Mouse (Mus musculus): ENCODE measurements at regions not wholly inside any gene's neighbourhood (a gene's known extent, or its start where the extent isn't known, plus 50 kb on each side); places are given as distances from the start of the nearest gene placed in this dataset.
"Not testable (repeated sequence)": the region's sequence is repeated elsewhere in the genome, so short reads cannot be mapped to it uniquely, and the experiment has no call there.

DNA sequence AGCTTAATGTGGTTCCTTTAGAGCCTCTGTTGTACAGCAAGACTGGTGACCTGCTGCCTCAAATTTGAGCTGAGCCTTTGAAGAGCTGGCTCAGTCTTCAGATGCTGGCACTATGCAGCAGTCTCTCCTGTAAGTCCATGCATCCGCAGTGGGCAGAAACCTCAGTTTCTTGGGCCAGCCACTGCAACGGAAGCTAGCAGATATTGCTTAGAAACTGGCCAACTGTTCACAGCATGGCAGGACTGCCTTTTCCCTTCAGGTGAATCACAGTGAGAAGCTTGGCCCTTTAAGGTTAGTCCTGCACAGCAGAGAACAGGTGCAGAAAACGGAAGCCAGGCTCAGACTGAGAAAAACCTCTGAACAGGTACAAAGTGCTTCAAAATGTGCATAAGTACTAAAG lies 1976.8 kb upstream of the G6pd2 start:
- WGBS (ENCODE audit: insufficient replicate concordance), result 81% methylated on average over 3 of the region's 3 CpGs
- Histone ChIP-seq H3K9me3 (replicated peaks; ENCODE audit: control insufficient read depth, low read length) (no peaks in the 10 kb centered on the region), H3K36me3 (ENCODE audit: control insufficient read depth, insufficient read depth, low read length) (no peaks in the 10 kb centered on the region), H3K9ac (ENCODE audit: low read depth, low read length) (no peak overlapping the region), H3K27ac (ENCODE audit: low read depth, low read length) (no peak overlapping the region), H3K4me2 (no peak overlapping the region), H3K4me1 (ENCODE audit: control insufficient read depth, insufficient read depth, low read length) (no peaks in the 10 kb centered on the region), H3K4me3 (ENCODE audit: low read depth, low read length) (no peak overlapping the region), H3K27me3 (ENCODE audit: control insufficient read depth, insufficient read depth, low read length) (no peaks in the 10 kb centered on the region)
- no peak for ATAC-seq (replicated peaks; ENCODE audit: insufficient number of reproducible peaks, low FRiP score, low TSS enrichment)

- WGBS (ENCODE audit: insufficient replicate concordance), result 65% methylated on average over 1 of the region's 1 CpGs
- ATAC-seq (replicated peaks; ENCODE audit: insufficient number of reproducible peaks, low FRiP score, low TSS enrichment), result no peak
- H3K27me3 ChIP-seq (ENCODE audit: control insufficient read depth, insufficient read depth, low read length), result no peaks in the 10 kb centered on the region
- no peaks in the 10 kb centered on the region for H3K36me3 ChIP-seq (ENCODE audit: control insufficient read depth, insufficient read depth, low read length)
- H3K27ac ChIP-seq (ENCODE audit: low read depth, low read length), result no peak overlapping the region
- no peaks in the 10 kb centered on the region for H3K4me1 ChIP-seq (ENCODE audit: control insufficient read depth, insufficient read depth, low read length)
- no peak overlapping the region for H3K4me2 ChIP-seq
- H3K9ac ChIP-seq (ENCODE audit: low read depth, low read length), result no peak overlapping the region
- no peak overlapping the region for H3K4me3 ChIP-seq (ENCODE audit: low read depth, low read length)
- no peaks in the 10 kb centered on the region for H3K9me3 ChIP-seq (replicated peaks; ENCODE audit: control insufficient read depth, low read length)
These were observed 1962.9 kb upstream of the G6pd2 start for GRCm38 (mm10) chr5:59845745-59846144.

DNA sequence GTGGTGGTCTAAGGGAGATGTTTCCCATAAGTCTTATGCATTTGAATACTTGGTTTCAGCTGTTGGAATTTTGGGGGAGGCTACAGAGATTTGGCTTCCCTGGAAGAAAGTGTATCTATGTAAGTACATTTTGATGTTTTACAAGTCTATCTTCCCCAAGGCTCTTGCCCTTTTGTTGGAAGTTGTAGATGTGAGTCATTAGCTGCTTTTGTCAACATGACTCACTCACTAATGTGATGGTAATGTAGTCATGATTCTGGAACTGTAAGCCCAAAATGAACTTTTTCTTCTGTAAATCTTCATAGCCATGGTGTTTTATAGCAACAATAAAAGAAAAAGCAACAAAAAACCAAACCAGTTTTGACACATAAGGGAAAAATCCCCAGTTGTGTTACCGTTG lies 1961.0 kb upstream of the G6pd2 start:
- WGBS (ENCODE audit: insufficient replicate concordance), result 80% methylated on average over 1 of the region's 1 CpGs
- no peak overlapping the region for H3K9ac ChIP-seq (ENCODE audit: low read depth, low read length)
- H3K36me3 ChIP-seq (ENCODE audit: control insufficient read depth, insufficient read depth, low read length), result no peaks in the 10 kb centered on the region
- no peak overlapping the region for H3K4me2 ChIP-seq
- H3K27me3 ChIP-seq (ENCODE audit: control insufficient read depth, insufficient read depth, low read length), result no peaks in the 10 kb centered on the region
- H3K4me1 ChIP-seq (ENCODE audit: control insufficient read depth, insufficient read depth, low read length), result no peaks in the 10 kb centered on the region
- H3K9me3 ChIP-seq (replicated peaks; ENCODE audit: control insufficient read depth, low read length), result no peaks in the 10 kb centered on the region
- no peak for ATAC-seq (replicated peaks; ENCODE audit: insufficient number of reproducible peaks, low FRiP score, low TSS enrichment)
- H3K4me3 ChIP-seq (ENCODE audit: low read depth, low read length), result no peak overlapping the region
- no peak overlapping the region for H3K27ac ChIP-seq (ENCODE audit: low read depth, low read length)

DNA sequence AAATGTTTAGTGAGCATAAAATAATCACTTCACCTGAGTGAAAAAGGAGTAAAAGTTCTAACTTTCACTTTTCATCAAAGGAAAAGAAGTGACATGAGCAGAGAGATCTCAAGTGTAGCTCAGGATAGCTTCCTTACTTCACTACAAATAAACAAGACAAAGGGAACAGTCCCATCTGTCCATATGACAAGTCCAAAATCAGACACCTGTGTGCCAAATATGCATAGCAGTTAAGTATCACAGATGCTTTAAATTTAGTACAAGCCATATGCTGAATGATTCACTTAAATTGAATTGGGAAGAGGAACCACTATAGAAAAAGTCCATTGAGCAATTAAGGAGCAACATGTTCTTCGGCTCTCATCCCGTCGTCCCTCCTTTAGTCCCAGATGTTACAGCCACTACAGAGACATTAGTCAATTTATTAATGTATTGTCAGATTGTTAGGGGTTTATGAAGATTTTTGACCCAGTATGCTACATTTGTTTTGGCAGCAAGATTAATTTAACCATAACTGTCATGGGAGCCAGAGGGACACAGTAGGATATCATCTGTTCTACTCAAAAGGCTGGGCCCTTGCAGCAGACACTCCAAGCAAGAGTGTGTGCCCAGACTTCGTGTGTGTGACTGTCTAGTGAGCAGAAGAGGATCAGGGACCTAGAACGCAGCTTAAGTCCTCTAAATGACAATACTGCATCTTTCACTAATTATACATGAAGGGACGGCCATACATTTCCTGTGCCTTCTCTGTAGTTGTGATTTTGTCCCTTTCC lies 1914.5 kb upstream of the G6pd2 start:
- Histone ChIP-seq H3K27ac (ENCODE audit: low read depth, low read length) (no peak overlapping the region), H3K27me3 (ENCODE audit: control insufficient read depth, insufficient read depth, low read length) (no peaks in the 10 kb centered on the region), H3K9ac (ENCODE audit: low read depth, low read length) (no peak overlapping the region), H3K4me3 (ENCODE audit: low read depth, low read length) (no peak overlapping the region), H3K4me2 (no peak overlapping the region), H3K4me1 (ENCODE audit: control insufficient read depth, insufficient read depth, low read length) (no peaks in the 10 kb centered on the region), H3K36me3 (ENCODE audit: control insufficient read depth, insufficient read depth, low read length) (no peaks in the 10 kb centered on the region), H3K9me3 (replicated peaks; ENCODE audit: control insufficient read depth, low read length) (no peaks in the 10 kb centered on the region)
- ATAC-seq (replicated peaks; ENCODE audit: insufficient number of reproducible peaks, low FRiP score, low TSS enrichment), result no peak
- 81% methylated on average over 6 of the region's 6 CpGs for WGBS (ENCODE audit: insufficient replicate concordance)

- H3K4me3 ChIP-seq (ENCODE audit: low read depth, low read length), result no peak overlapping the region
- no peak for ATAC-seq (replicated peaks; ENCODE audit: insufficient number of reproducible peaks, low FRiP score, low TSS enrichment)
- 76% methylated on average over 4 of the region's 4 CpGs for WGBS (ENCODE audit: insufficient replicate concordance)
- no peaks in the 10 kb centered on the region for H3K36me3 ChIP-seq (ENCODE audit: control insufficient read depth, insufficient read depth, low read length)
- H3K4me2 ChIP-seq, result no peak overlapping the region
- H3K4me1 ChIP-seq (ENCODE audit: control insufficient read depth, insufficient read depth, low read length), result no peaks in the 10 kb centered on the region
- H3K27ac ChIP-seq (ENCODE audit: low read depth, low read length), result no peak overlapping the region
- H3K27me3 ChIP-seq (ENCODE audit: control insufficient read depth, insufficient read depth, low read length), result no peaks in the 10 kb centered on the region
- H3K9me3 ChIP-seq (replicated peaks; ENCODE audit: control insufficient read depth, low read length), result no peaks in the 10 kb centered on the region
- H3K9ac ChIP-seq (ENCODE audit: low read depth, low read length), result no peak overlapping the region
These were observed 1886.7 kb upstream of the G6pd2 start for GRCm38 (mm10) chr5:59921910-59922309.

DNA sequence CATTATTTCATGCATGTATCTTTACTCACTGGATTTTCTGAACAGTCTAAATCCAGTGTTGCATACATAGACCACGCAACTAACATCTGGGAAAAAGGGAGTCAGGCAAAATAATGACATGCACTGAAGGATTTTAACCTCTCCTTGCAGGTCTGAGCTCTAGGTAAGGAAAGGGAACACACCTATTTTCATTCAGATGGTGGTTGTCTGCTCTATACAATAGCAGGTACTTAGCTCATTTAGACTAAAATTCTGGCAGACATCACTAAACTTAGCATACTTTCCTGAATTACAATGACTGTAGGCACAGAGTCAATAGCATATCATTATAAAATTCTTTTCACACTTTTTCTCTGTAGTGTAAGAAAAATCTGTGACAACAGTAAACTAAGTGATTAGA lies 1867.8 kb upstream of the G6pd2 start:
- no peaks in the 10 kb centered on the region for H3K36me3 ChIP-seq (ENCODE audit: control insufficient read depth, insufficient read depth, low read length)
- H3K27ac ChIP-seq (ENCODE audit: low read depth, low read length), result no peak overlapping the region
- 69% methylated on average over 1 of the region's 1 CpGs for WGBS (ENCODE audit: insufficient replicate concordance)
- no peak overlapping the region for H3K9ac ChIP-seq (ENCODE audit: low read depth, low read length)
- no peak overlapping the region for H3K4me2 ChIP-seq
- no peak for ATAC-seq (replicated peaks; ENCODE audit: insufficient number of reproducible peaks, low FRiP score, low TSS enrichment)
- no peaks in the 10 kb centered on the region for H3K9me3 ChIP-seq (replicated peaks; ENCODE audit: control insufficient read depth, low read length)
- no peak overlapping the region for H3K4me3 ChIP-seq (ENCODE audit: low read depth, low read length)
- H3K27me3 ChIP-seq (ENCODE audit: control insufficient read depth, insufficient read depth, low read length), result no peaks in the 10 kb centered on the region
- no peaks in the 10 kb centered on the region for H3K4me1 ChIP-seq (ENCODE audit: control insufficient read depth, insufficient read depth, low read length)

DNA sequence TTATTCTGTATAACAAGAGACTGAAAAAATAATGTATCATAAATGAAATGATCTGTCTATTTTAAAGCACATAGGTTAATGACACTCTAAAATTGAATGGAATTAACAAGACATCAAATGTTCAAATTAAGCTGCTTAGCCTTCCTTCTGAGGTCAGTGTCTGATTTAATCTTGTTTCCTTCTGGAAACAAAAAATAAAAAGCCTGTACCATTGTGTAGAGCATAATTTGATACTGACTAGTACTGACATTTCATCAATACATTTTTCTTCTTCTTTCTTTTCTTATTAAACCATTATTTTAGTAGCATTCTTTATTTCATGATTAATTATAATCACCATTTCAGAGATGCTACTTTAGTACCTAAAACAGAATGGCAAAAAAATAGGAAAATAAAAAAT lies 1862.9 kb upstream of the G6pd2 start:
- H3K4me3 ChIP-seq (ENCODE audit: low read depth, low read length), result no peak overlapping the region
- H3K27ac ChIP-seq (ENCODE audit: low read depth, low read length), result no peak overlapping the region
- H3K9ac ChIP-seq (ENCODE audit: low read depth, low read length), result no peak overlapping the region
- no peak for ATAC-seq (replicated peaks; ENCODE audit: insufficient number of reproducible peaks, low FRiP score, low TSS enrichment)
- H3K4me2 ChIP-seq, result no peak overlapping the region
- no peaks in the 10 kb centered on the region for H3K4me1 ChIP-seq (ENCODE audit: control insufficient read depth, insufficient read depth, low read length)
- H3K9me3 ChIP-seq (replicated peaks; ENCODE audit: control insufficient read depth, low read length), result no peaks in the 10 kb centered on the region
- H3K27me3 ChIP-seq (ENCODE audit: control insufficient read depth, insufficient read depth, low read length), result no peaks in the 10 kb centered on the region
- H3K36me3 ChIP-seq (ENCODE audit: control insufficient read depth, insufficient read depth, low read length), result no peaks in the 10 kb centered on the region

- 87% methylated on average over 4 of the region's 4 CpGs for WGBS (ENCODE audit: insufficient replicate concordance)
These were observed 1860.6 kb upstream of the G6pd2 start for GRCm38 (mm10) chr5:59947831-59948568.

GRCm38 (mm10) chr5:59956240-59956639 lies 1852.4 kb upstream of the G6pd2 start:
- not testable (repeated sequence) for ATAC-seq (replicated peaks; ENCODE audit: insufficient number of reproducible peaks, low FRiP score, low TSS enrichment); H3K36me3 ChIP-seq (ENCODE audit: control insufficient read depth, insufficient read depth, low read length); H3K4me1 ChIP-seq (ENCODE audit: control insufficient read depth, insufficient read depth, low read length); H3K27me3 ChIP-seq (ENCODE audit: control insufficient read depth, insufficient read depth, low read length); H3K9me3 ChIP-seq (replicated peaks; ENCODE audit: control insufficient read depth, low read length); H3K27ac ChIP-seq (ENCODE audit: low read depth, low read length); H3K9ac ChIP-seq (ENCODE audit: low read depth, low read length); H3K4me3 ChIP-seq (ENCODE audit: low read depth, low read length); H3K4me2 ChIP-seq
- WGBS (ENCODE audit: insufficient replicate concordance), result 91% methylated on average over 3 of the region's 7 CpGs

More at GRCm38 (mm10) chr5:59947831-59948568, 1860.6 kb upstream of the G6pd2 start:
- Histone ChIP-seq H3K36me3 (ENCODE audit: control insufficient read depth, insufficient read depth, low read length) (no peaks in the 10 kb centered on the region), H3K27ac (ENCODE audit: low read depth, low read length) (no peak overlapping the region), H3K4me1 (ENCODE audit: control insufficient read depth, insufficient read depth, low read length) (no peaks in the 10 kb centered on the region), H3K9me3 (replicated peaks; ENCODE audit: control insufficient read depth, low read length) (no peaks in the 10 kb centered on the region), H3K4me2 (no peak overlapping the region), H3K27me3 (ENCODE audit: control insufficient read depth, insufficient read depth, low read length) (no peaks in the 10 kb centered on the region), H3K4me3 (ENCODE audit: low read depth, low read length) (no peak overlapping the region), H3K9ac (ENCODE audit: low read depth, low read length) (no peak overlapping the region)
- no peak for ATAC-seq (replicated peaks; ENCODE audit: insufficient number of reproducible peaks, low FRiP score, low TSS enrichment)

Data from heart, embryonic 11.5 days (tissue).